Mouse (Mus musculus): ENCODE results near the gene S1pr4. TPM values are rescaled to one million over a fixed set of nuclear protein-coding genes. Genes with fewer than 3 reads are reported as not detected.

Gene S1pr4
- polyA plus RNA-seq, 1 experiment: not detected

- H3K4me1 ChIP-seq (ENCODE audit: control insufficient read depth, insufficient read depth, low read length): peaks cover 3% of the 10 kb centered on the region; the same call in 1 of the 2 replicates
- no peak overlapping the region for H3K4me3 ChIP-seq (ENCODE audit: insufficient read depth, low read length)
- TF ChIP-seq POLR2A (IDR thresholded peaks at IDR 0.05; ENCODE audit: low read depth, low read length) (no peak), CTCF (IDR thresholded peaks at IDR 0.05; ENCODE audit: borderline replicate concordance, insufficient read depth, low read length) (no peak)
- H3K27ac ChIP-seq (ENCODE audit: insufficient read depth, low read length): no peak overlapping the region
Measured at GRCm38 (mm10) chr10:81541803-81542202, 41.9 kb upstream of the S1pr4 start.

DNA sequence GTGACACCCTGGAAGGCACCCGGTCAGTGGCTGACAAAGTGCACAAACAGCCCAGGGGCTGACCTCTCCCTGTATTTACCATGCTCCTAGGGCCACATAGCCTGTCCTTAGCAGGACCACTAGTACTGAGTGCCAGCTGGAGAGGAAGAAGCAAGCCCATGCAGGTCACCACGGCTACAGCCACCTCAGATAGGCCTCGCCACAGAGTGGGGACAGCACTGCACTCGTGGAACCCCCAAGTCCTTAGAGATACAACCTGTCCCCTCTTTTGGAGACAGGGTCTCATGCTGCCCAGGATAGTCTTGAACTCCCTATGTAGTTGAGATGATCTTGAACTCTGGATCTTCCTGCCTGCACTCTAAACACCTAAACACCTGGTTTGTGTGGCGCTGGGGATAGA is 41.4 kb upstream of the S1pr4 start:
- Histone ChIP-seq H3K4me3 (ENCODE audit: insufficient read depth, low read length) (no peak overlapping the region), H3K4me1 (ENCODE audit: control insufficient read depth, insufficient read depth, low read length) (peaks cover 3% of the 10 kb centered on the region; the same call in 1 of the 2 replicates), H3K27ac (ENCODE audit: insufficient read depth, low read length) (no peak overlapping the region)
- TF ChIP-seq POLR2A (IDR thresholded peaks at IDR 0.05; ENCODE audit: low read depth, low read length) (no peak), CTCF (IDR thresholded peaks at IDR 0.05; ENCODE audit: borderline replicate concordance, insufficient read depth, low read length) (no peak)

- peaks cover 9% of the 10 kb centered on the region; the same call in 1 of the 2 replicates for H3K4me1 ChIP-seq (ENCODE audit: control insufficient read depth, insufficient read depth, low read length)
- H3K4me3 ChIP-seq (ENCODE audit: insufficient read depth, low read length): no peak overlapping the region
- H3K27ac ChIP-seq (ENCODE audit: insufficient read depth, low read length): no peak overlapping the region
- TF ChIP-seq CTCF (IDR thresholded peaks at IDR 0.05; ENCODE audit: borderline replicate concordance, insufficient read depth, low read length): no peak
- no peak for TF ChIP-seq POLR2A (IDR thresholded peaks at IDR 0.05; ENCODE audit: low read depth, low read length)
Measured at GRCm38 (mm10) chr10:81538321-81539048, 38.6 kb upstream of the S1pr4 start.

DNA sequence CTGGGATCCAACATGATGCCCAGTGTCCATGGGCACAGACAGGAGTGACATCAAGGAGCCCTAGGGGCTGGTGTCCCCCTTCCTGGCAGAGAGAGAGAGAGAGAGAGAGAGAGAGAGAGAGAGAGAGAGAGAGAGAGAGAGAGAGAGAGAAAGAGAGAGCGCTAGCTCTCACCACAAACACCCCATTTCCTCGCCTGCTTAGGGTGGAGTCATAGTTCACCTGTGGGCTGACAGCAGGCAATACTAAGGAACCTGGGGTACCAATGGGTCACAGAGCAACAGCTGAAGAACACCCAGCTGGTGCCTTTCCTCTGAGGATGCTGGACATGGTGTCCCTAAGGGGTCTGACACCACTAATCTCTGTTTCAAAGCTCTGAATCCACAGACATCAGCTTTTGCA is 37.5 kb upstream of the S1pr4 start:
- Histone ChIP-seq H3K27ac (ENCODE audit: insufficient read depth, low read length) (no peak overlapping the region), H3K4me3 (ENCODE audit: insufficient read depth, low read length) (no peak overlapping the region), H3K4me1 (ENCODE audit: control insufficient read depth, insufficient read depth, low read length) (peaks cover 7% of the 10 kb centered on the region; the same call in 1 of the 2 replicates)
- TF ChIP-seq POLR2A (IDR thresholded peaks at IDR 0.05; ENCODE audit: low read depth, low read length) (no peak), CTCF (IDR thresholded peaks at IDR 0.05; ENCODE audit: borderline replicate concordance, insufficient read depth, low read length) (no peak)

DNA sequence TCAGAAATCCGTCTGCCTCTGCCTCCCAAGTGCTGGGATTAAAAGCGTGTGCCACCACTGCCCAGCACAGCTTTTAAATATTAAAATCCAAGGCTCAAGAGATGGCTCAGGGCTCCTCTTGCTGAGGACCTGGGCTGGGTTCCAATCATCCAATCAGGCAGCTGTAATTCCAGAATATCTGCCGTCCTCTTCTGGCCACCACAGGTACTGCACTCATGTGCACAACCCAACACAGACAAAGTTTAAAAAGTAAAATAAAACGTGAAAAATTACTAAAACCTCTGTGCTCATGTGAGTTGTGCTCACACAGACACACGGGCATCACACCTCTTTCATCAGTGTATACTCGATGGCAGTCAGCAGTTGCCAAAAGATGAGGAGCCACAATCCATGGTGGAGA is 36.8 kb upstream of the S1pr4 start:
- peaks cover 7% of the 10 kb centered on the region; the same call in 1 of the 2 replicates for H3K4me1 ChIP-seq (ENCODE audit: control insufficient read depth, insufficient read depth, low read length)
- no peak for TF ChIP-seq CTCF (IDR thresholded peaks at IDR 0.05; ENCODE audit: borderline replicate concordance, insufficient read depth, low read length)
- no peak for TF ChIP-seq POLR2A (IDR thresholded peaks at IDR 0.05; ENCODE audit: low read depth, low read length)
- no peak overlapping the region for H3K4me3 ChIP-seq (ENCODE audit: insufficient read depth, low read length)
- no peak overlapping the region for H3K27ac ChIP-seq (ENCODE audit: insufficient read depth, low read length)

DNA sequence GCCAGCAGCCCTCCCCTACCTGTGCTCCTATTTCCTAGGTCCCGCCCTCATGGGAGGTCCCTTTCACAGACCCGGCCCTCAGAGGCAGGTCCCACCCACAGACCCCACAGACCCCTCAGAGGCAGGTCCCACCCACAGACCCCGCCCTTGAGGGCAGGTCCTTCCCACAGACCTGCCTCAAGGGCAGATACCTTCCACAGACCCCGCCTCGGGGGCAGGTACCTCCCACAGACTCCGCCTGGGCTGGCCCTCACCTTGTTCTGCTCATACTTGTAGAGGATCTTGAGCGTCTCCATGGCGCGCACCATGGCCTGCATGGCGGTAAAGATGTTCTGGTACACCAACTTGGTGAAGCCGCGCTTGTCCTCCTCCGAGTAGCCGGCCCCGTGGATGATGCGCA is 34.9 kb upstream of the S1pr4 start:
- no peak for TF ChIP-seq POLR2A (IDR thresholded peaks at IDR 0.05; ENCODE audit: low read depth, low read length)
- no peak for TF ChIP-seq CTCF (IDR thresholded peaks at IDR 0.05; ENCODE audit: borderline replicate concordance, insufficient read depth, low read length)
- Histone ChIP-seq H3K27ac (ENCODE audit: insufficient read depth, low read length) (no peak overlapping the region), H3K4me3 (ENCODE audit: insufficient read depth, low read length) (no peak overlapping the region), H3K4me1 (ENCODE audit: control insufficient read depth, insufficient read depth, low read length) (peaks cover 7% of the 10 kb centered on the region; the same call in 1 of the 2 replicates)

GRCm38 (mm10) chr10:81526779-81527178 is 26.8 kb upstream of the S1pr4 start:
- TF ChIP-seq CTCF (IDR thresholded peaks at IDR 0.05; ENCODE audit: borderline replicate concordance, insufficient read depth, low read length) (peak; percentile 99), POLR2A (IDR thresholded peaks at IDR 0.05; ENCODE audit: low read depth, low read length) (no peak)
- no peaks in the 10 kb centered on the region for H3K4me1 ChIP-seq (ENCODE audit: control insufficient read depth, insufficient read depth, low read length)
- H3K27ac ChIP-seq (ENCODE audit: insufficient read depth, low read length): no peak overlapping the region
- no peak overlapping the region for H3K4me3 ChIP-seq (ENCODE audit: insufficient read depth, low read length)

DNA sequence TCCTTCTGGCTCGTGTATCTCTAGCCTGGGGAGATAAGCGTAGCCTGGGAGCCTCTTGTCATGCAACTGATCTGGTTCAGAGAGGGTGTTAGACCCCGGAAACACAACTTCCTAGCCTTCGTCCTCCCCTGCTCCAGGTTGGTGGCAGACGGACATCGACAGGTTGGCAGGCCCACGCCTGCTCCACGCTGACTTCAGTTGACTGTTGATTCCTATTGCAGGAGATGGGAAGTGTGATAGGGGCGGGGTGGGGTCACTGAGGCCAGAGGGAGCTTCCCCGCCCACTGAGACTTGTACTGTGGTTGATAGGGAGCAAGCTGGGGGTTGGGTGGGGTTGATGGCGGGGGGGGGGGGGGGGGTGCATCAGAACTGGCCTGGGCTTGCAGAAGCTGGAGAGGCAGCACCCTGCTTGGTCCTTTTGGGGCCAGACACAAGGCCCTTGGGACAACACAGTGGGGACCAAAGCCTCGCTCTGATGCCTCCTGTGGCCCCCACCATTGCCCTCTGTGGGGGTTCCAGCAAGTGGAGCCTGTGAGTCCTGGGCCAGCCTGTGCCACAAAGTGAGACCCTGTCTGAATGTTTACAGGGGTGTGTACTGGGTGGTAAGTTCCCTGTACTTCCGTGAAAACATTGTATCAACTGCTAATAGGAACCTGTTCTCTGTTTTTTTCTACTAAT is 25.2 kb upstream of the S1pr4 start:
- no peak overlapping the region for H3K4me3 ChIP-seq (ENCODE audit: insufficient read depth, low read length)
- TF ChIP-seq POLR2A (IDR thresholded peaks at IDR 0.05; ENCODE audit: low read depth, low read length) (no peak), CTCF (IDR thresholded peaks at IDR 0.05; ENCODE audit: borderline replicate concordance, insufficient read depth, low read length) (no peak)
- H3K27ac ChIP-seq (ENCODE audit: insufficient read depth, low read length): no peak overlapping the region
- H3K4me1 ChIP-seq (ENCODE audit: control insufficient read depth, insufficient read depth, low read length): no peaks in the 10 kb centered on the region

DNA sequence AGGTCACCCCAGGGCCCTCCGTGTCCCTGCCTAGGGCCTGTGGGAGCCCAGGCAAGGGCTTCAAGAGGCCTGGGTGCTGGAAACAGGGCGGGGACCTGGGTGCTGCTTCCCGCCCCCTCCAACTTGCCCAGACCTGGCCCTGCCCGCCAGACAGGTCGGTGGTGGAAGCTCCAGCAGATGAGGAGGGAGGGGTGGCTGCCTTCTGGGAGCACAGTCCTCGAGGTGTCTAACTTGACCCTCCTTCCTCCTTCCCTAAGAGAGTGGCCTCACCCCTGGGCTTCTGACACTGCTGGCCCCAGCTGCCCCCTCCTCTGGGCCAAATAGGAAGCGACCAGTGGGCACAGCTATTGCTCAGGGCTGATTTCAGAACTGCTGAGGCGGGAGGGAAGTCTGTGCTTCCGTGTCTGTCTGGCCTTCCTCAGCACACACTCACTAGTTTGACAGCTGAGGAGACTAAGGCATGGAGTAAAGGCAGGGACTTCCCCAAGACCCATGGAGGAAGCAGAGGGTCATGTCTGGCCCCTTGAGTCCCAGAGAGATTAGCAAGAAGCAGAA is 24.2 kb upstream of the S1pr4 start, which contains the start of gene Gna15:
Gene Gna15, minus strand, starts transcription at position 175 of the 555 bp plus-strand sequence.
- TF ChIP-seq POLR2A (IDR thresholded peaks at IDR 0.05; ENCODE audit: low read depth, low read length) (no peak), CTCF (IDR thresholded peaks at IDR 0.05; ENCODE audit: borderline replicate concordance, insufficient read depth, low read length) (no peak)
- no peak within 1 kb of the TSS for H3K27ac ChIP-seq (ENCODE audit: insufficient read depth, low read length)

GRCm38 (mm10) chr10:81523570-81523969 is 23.6 kb upstream of the S1pr4 start:
- Histone ChIP-seq H3K4me3 (ENCODE audit: insufficient read depth, low read length) (no peak overlapping the region), H3K27ac (ENCODE audit: insufficient read depth, low read length) (no peak overlapping the region), H3K4me1 (ENCODE audit: control insufficient read depth, insufficient read depth, low read length) (no peaks in the 10 kb centered on the region)
- TF ChIP-seq POLR2A (IDR thresholded peaks at IDR 0.05; ENCODE audit: low read depth, low read length) (no peak), CTCF (IDR thresholded peaks at IDR 0.05; ENCODE audit: borderline replicate concordance, insufficient read depth, low read length) (no peak)

More for the DNA sequence above, 24.2 kb upstream of the S1pr4 start, which contains the start of gene Gna15:
- Histone ChIP-seq H3K4me3 (ENCODE audit: insufficient read depth, low read length) (no peak within 1 kb of the TSS), H3K4me1 (ENCODE audit: control insufficient read depth, insufficient read depth, low read length) (no peaks in the 10 kb centered on the region)

Data from embryonic fibroblast, embryonic 13.5 days (primary cell).